Mouse (Mus musculus) ES-Bruce4 (cell line): ENCODE data around the gene Dnajc25.

Experiments
- CTCF ChIP-seq: IDR thresholded peaks from one replicate; pipeline ENCODE4 v1.8.1; 2011; ENCODE audit warnings: low read depth, low read length
- POLR2A ChIP-seq: IDR thresholded peaks from one replicate; pipeline ENCODE4 v1.8.1; 2011; ENCODE audit warnings: low read length; ENCODE audit not compliant: insufficient read depth

DNA sequence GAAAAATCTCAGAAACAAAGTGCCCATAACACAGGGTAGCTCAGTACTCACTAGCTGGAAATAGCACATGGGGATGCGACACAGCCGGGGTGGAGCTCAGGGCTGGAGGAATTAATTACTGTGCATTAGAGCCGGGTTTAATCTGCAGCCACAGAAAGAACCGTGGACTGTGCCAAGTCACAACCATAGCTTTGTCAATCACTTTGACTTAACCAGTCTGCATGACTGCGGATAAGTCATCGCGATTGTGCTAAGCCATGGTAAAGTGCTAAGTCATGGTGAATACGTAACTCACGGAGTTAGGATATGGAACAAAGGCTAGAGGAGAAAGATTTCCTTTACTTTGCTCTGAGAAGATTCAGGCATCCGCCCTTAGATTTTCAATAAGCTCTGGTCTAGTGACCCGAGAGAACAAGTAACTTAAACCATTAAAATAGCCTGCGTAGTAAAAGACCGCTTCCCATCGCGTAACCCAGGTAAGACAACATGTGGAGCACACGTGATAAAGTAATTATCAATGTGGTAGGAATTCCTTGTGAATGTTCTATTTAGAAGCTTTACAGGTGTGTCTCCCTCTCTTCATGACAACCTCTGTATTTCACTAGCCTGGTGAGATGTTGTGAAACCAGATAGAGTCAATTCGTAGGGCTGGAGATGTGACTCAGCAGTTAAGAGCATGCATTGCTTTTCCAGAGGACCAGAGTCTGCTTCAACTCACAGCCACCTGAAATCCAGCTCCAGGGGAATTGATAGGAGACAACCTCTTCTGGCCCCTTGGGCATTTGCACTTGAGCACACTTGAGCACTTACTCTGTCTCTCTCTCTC, 4.0 kb upstream of the Dnajc25 start:
- no peak for TF ChIP-seq CTCF
- TF ChIP-seq POLR2A = no peak
